Mouse (Mus musculus) CH12.LX (cell line): ENCODE results near the gene Scarf2.

Experiments
- CTCF ChIP-seq, 2 experiments: IDR thresholded peaks in 1 of 2; conservative IDR thresholded peaks in 1 of 2; 2 replicates each; pipeline ENCODE4 v1.5.1; 2011 to 2012; ENCODE audit warnings: low read depth in 2 of 2, low read length in 2 of 2, improper control_type of control experiment in 1 of 2, inconsistent platforms in 1 of 2, mild to moderate bottlenecking in 1 of 2, moderate library complexity in 1 of 2
- GABPA ChIP-seq: IDR thresholded peaks from 2 replicates; pipeline ENCODE4 v1.6.1; 2012; ENCODE audit warnings: low read depth, low read length, improper control_type of control experiment, inconsistent platforms; ENCODE audit not compliant: insufficient replicate concordance
- MAX ChIP-seq: IDR thresholded peaks from 2 replicates; pipeline ENCODE4 v1.6.1; 2011; ENCODE audit warnings: low read length, improper control_type of control experiment
- MAZ ChIP-seq: IDR thresholded peaks from 2 replicates; pipeline ENCODE4 v1.6.1; 2012; ENCODE audit warnings: low read depth, mild to moderate bottlenecking, inconsistent platforms, low read length, improper control_type of control experiment, moderate library complexity
- SIN3A ChIP-seq: IDR thresholded peaks from 2 replicates; pipeline ENCODE4 v1.6.1; 2012; ENCODE audit warnings: low read length, improper control_type of control experiment, inconsistent platforms
- ZKSCAN1 ChIP-seq: IDR thresholded peaks from 2 replicates; pipeline ENCODE4 v1.6.1; 2012; ENCODE audit warnings: low read depth, inconsistent platforms, low read length, improper control_type of control experiment, borderline replicate concordance
- ZMIZ1 ChIP-seq: IDR thresholded peaks from 2 replicates; pipeline ENCODE4 v1.6.1; 2012; ENCODE audit warnings: low read depth, mild to moderate bottlenecking, inconsistent platforms, low read length, improper control_type of control experiment
- ZNF384 ChIP-seq: IDR thresholded peaks from 2 replicates; pipeline ENCODE4 v1.6.1; 2012; ENCODE audit warnings: low read depth, low read length, improper control_type of control experiment, inconsistent platforms

DNA sequence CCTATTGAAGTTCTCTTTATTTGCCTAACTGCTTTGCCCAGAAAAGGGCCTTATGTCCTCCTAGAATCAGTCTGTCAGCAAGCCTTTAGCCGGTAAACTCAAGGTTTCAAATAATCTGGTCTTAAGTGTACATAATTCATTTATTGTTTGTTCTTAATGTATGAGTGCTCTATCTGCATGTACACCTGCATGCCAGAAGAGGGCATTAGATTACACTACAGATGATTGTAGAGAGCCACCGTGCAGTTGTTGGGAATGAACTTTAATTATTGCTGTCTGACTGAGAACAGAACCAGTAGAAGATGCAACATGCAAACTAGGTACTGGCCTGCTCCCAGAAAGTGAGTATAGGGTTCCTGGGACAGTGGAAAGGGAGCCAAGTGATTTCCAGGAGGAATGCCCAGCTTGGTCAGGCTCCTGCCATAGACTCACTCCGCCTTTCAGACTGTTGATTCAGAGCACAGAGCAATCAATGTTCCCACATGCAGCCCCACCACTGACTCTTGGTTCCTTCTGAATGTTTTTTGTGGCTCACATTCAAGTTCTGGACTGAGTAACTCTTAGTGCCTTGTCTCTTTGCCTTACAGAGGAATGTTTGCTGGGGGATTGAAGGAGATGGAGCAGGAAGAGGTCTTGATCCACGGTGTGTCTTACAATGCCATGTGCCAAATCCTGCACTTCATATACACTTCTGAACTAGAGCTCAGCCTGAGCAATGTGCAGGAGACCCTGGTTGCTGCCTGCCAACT is 25.8 kb upstream of the Scarf2 start:
- TF ChIP-seq ZKSCAN1 = no peak
- no peak for TF ChIP-seq ZNF384
- no peak for TF ChIP-seq ZMIZ1
- TF ChIP-seq SIN3A = no peak
- no peak for TF ChIP-seq GABPA
- TF ChIP-seq MAX = no peak
- TF ChIP-seq CTCF (conservative IDR thresholded peaks at IDR 0.05 in 1 of 2, IDR thresholded peaks at IDR 0.05 in 1 of 2; ENCODE audit: low read depth in 2 of 2, low read length in 2 of 2) = peak; percentile 8 to 63; a peak in 3 of 4 replicates
- TF ChIP-seq MAZ = no peak
